Mouse (Mus musculus): ENCODE results near the gene Ndufa8. TPM values are rescaled to one million over a fixed set of nuclear protein-coding genes. Genes with fewer than 3 reads are reported as not detected.

Ndufa8 gene
- polyA plus RNA-seq, 1 experiment from 2014 or later = 198 TPM

DNA sequence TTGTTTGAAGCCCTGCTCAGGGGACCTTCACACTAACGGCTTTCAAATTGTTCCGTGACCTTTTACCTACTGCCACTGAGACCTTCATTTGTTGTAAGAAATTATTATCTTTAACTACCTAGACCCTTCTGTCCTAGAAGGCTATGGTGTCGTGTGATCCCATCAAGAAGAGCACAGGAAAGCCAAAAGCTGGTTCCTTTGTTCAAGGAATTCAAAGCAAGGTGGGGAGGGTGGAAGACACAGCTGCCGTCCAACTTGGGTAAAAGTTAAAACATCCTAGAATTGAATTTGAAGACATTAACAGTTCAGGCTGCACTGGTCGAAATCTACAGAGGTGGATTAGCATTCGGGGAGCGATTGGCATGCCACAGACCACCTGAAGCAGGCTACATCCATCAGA is 15.2 kb downstream of the Ndufa8 start:
- no peak overlapping the region for H3K9ac ChIP-seq (ENCODE audit: low read depth, low read length)
- DNase-seq (ENCODE audit: low spot score) = no peak
- H3K4me1 ChIP-seq (replicated peaks; ENCODE audit: control insufficient read depth, insufficient read depth, low read length) = no peaks in the 10 kb centered on the region
- H3K27me3 ChIP-seq (ENCODE audit: control insufficient read depth, insufficient read depth, low read length) = no peaks in the 10 kb centered on the region
- H3K4me2 ChIP-seq (replicated peaks; ENCODE audit: low read depth, low read length) = no peak overlapping the region
- H3K9me3 ChIP-seq (ENCODE audit: control insufficient read depth, low read length) = no peaks in the 10 kb centered on the region
- no peak overlapping the region for H3K27ac ChIP-seq (ENCODE audit: low read depth, low read length)
- H3K36me3 ChIP-seq (ENCODE audit: control insufficient read depth, insufficient read depth, low read length) = no peaks in the 10 kb centered on the region
- H3K4me3 ChIP-seq (ENCODE audit: low read depth, low read length) = no peak overlapping the region
- WGBS = 79% methylated on average over 7 of the region's 7 CpGs
- ATAC-seq (ENCODE audit: low FRiP score) = no peak

DNA sequence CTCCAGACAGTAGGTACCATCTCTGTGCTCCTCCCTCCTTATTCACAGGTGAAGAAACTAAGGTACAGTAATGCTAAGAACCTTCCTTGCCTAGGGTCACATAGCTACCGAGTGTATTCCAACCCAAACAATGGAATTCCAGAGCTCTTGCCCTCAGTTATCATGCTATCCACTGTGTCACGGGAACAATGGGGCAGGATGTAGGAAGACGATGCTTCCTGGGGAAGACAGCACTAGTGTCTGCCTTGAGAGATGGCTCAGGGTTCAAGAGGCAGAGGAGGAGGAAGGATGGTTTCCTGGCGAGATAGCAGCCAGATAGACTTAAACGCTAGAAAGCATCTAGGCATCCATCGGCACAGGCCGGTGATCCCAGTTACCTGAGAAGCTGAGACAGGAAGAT is 16.3 kb downstream of the Ndufa8 start:
- no peak overlapping the region for H3K27ac ChIP-seq (ENCODE audit: low read depth, low read length)
- H3K4me3 ChIP-seq (ENCODE audit: low read depth, low read length) = no peak overlapping the region
- no peak for DNase-seq (ENCODE audit: low spot score)
- WGBS = 79% methylated on average over 7 of the region's 7 CpGs
- ATAC-seq (ENCODE audit: low FRiP score) = no peak
- no peaks in the 10 kb centered on the region for H3K36me3 ChIP-seq (ENCODE audit: control insufficient read depth, insufficient read depth, low read length)
- no peak overlapping the region for H3K4me2 ChIP-seq (replicated peaks; ENCODE audit: low read depth, low read length)
- H3K9ac ChIP-seq (ENCODE audit: low read depth, low read length) = no peak overlapping the region
- no peaks in the 10 kb centered on the region for H3K27me3 ChIP-seq (ENCODE audit: control insufficient read depth, insufficient read depth, low read length)
- H3K4me1 ChIP-seq (replicated peaks; ENCODE audit: control insufficient read depth, insufficient read depth, low read length) = no peaks in the 10 kb centered on the region
- no peaks in the 10 kb centered on the region for H3K9me3 ChIP-seq (ENCODE audit: control insufficient read depth, low read length)

DNA sequence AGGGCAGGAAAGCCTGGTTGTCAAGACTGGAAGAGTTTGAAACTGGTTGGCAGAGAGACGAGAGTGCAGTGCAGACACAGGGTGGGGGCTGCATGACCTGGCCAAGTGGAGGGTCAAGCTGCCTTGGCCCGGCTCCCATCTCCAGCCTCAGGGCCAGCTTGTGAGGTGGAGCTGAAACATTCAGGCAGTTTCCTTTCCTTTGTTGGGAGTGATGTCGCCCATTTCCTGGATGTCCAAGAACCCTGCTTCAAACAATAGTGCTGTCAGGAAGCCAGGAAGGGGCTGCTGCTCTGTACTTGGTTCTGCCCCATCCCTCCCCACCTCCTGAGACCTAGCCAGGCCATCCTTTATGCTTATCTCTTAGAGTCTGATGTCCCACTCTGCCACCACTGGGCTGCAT is 25.9 kb downstream of the Ndufa8 start:
- no peak overlapping the region for H3K27ac ChIP-seq (ENCODE audit: low read depth, low read length)
- no peaks in the 10 kb centered on the region for H3K4me1 ChIP-seq (replicated peaks; ENCODE audit: control insufficient read depth, insufficient read depth, low read length)
- H3K4me3 ChIP-seq (ENCODE audit: low read depth, low read length) = no peak overlapping the region
- no peak overlapping the region for H3K9ac ChIP-seq (ENCODE audit: low read depth, low read length)
- WGBS = 77% methylated on average over 3 of the region's 3 CpGs
- no peaks in the 10 kb centered on the region; the same call in 1 of the 2 replicates for H3K27me3 ChIP-seq (ENCODE audit: control insufficient read depth, insufficient read depth, low read length)
- no peak overlapping the region for H3K4me2 ChIP-seq (replicated peaks; ENCODE audit: low read depth, low read length)
- no peak for DNase-seq (ENCODE audit: low spot score)
- no peaks in the 10 kb centered on the region for H3K36me3 ChIP-seq (ENCODE audit: control insufficient read depth, insufficient read depth, low read length)
- ATAC-seq (ENCODE audit: low FRiP score) = no peak
- H3K9me3 ChIP-seq (ENCODE audit: control insufficient read depth, low read length) = no peaks in the 10 kb centered on the region

DNA sequence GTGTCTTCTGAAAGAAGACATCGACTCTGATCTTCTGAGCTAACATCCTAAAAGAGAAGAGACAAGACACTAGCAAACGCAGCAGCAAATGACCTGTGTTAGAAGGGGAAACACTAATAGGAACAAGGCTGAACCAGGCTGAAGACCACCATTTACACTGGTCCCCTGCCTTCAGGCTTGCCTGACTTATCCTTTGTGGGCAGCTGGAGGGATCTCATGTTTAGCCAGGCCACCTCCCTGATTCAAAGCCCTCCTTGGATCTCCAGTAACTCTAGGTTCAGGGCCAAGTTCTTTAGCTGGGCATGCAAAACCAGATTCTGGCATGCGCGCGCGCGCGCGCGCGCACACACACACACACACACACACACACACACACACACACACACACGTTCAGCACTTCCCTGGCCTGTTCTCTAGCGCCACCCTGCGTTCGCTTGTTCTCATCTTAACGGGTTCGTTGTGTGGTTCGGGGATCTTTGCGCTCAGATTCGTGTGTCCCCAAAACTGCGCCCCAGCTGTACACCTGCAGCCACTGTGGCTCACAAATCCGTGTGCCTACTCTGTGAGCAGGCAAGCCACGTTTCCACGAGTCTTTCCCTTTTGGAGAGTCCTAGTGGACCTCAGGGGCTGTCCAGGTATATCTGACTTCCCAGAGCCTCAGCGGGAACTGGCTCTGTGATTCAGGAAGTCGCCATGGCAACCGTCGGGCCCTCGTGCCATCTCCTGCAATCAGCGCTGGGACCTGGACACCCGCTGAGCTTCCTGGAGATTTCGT is 27.6 kb downstream of the Ndufa8 start:
- ATAC-seq (ENCODE audit: low FRiP score) (peak; percentile 73), DNase-seq (ENCODE audit: low spot score) (peak; percentile 85)
- Histone ChIP-seq H3K27ac (ENCODE audit: low read depth, low read length) (no peak overlapping the region), H3K27me3 (ENCODE audit: control insufficient read depth, insufficient read depth, low read length) (no peaks in the 10 kb centered on the region), H3K36me3 (ENCODE audit: control insufficient read depth, insufficient read depth, low read length) (no peaks in the 10 kb centered on the region), H3K4me2 (replicated peaks; ENCODE audit: low read depth, low read length) (peak overlapping the region; percentile 39), H3K9ac (ENCODE audit: low read depth, low read length) (no peak overlapping the region), H3K4me3 (ENCODE audit: low read depth, low read length) (0 out of 2 replicates have a peak overlapping the region, but pooled peaks have one; percentile 14), H3K9me3 (ENCODE audit: control insufficient read depth, low read length) (no peaks in the 10 kb centered on the region), H3K4me1 (replicated peaks; ENCODE audit: control insufficient read depth, insufficient read depth, low read length) (no peaks in the 10 kb centered on the region)
- 12% methylated on average over 31 of the region's 32 CpGs for WGBS

DNA sequence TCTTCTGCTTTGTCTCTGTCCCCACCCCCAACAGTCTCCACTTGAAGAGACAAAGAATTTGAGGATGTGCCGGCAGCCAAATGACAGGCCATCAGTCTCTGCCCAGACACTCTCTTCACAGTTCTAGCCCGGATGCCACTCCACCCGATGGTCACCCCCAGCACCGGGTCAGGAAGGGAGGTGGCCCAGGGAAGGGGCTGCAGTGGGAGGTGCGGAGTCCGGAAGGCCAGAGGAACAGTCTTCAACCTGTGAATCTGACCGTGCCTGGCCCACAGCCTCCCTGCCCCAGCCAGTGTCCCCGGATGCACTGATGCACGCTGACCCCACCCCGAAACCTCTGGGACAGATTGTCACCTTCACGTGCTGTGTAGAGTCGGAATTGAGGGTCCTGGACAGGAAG is 36.2 kb downstream of the Ndufa8 start:
- Histone ChIP-seq H3K4me1 (replicated peaks; ENCODE audit: control insufficient read depth, insufficient read depth, low read length) (no peaks in the 10 kb centered on the region), H3K4me2 (replicated peaks; ENCODE audit: low read depth, low read length) (no peak overlapping the region), H3K27me3 (ENCODE audit: control insufficient read depth, insufficient read depth, low read length) (peaks cover 12% of the 10 kb centered on the region), H3K36me3 (ENCODE audit: control insufficient read depth, insufficient read depth, low read length) (no peaks in the 10 kb centered on the region), H3K9me3 (ENCODE audit: control insufficient read depth, low read length) (no peaks in the 10 kb centered on the region), H3K9ac (ENCODE audit: low read depth, low read length) (no peak overlapping the region), H3K4me3 (ENCODE audit: low read depth, low read length) (no peak overlapping the region), H3K27ac (ENCODE audit: low read depth, low read length) (no peak overlapping the region)
- no peak for DNase-seq (ENCODE audit: low spot score)
- no peak for ATAC-seq (ENCODE audit: low FRiP score)
- 59% methylated on average over 12 of the region's 12 CpGs for WGBS

DNA sequence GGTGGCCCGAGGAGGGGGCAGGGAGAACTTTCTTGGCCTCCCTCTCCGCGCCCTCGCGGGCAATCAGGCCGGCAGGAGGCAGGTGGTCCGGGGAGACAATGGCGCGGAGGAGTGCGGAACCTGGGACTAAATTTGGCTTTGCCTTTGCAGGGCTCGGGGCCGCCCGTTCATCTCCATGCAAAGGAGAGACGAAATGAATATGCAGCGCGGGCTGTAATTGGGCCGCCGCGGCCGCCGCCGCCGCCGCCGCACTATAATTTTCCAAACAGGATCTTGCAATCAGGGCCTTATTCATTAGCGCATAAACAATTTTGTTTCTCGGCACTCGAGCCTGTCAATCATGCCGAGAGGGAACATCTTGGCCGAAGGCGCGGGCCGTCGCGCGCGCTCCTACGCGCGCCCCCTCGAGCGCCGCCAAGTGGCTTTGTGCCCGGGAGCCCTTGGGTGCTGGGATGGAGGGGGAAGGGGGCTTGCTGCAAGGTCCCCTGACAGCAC is 37.8 kb downstream of the Ndufa8 start:
- Histone ChIP-seq H3K27me3 (ENCODE audit: control insufficient read depth, insufficient read depth, low read length) (peaks cover 12% of the 10 kb centered on the region), H3K36me3 (ENCODE audit: control insufficient read depth, insufficient read depth, low read length) (no peaks in the 10 kb centered on the region), H3K4me1 (replicated peaks; ENCODE audit: control insufficient read depth, insufficient read depth, low read length) (no peaks in the 10 kb centered on the region), H3K9me3 (ENCODE audit: control insufficient read depth, low read length) (no peaks in the 10 kb centered on the region), H3K9ac (ENCODE audit: low read depth, low read length) (peak overlapping the region; percentile 55), H3K27ac (ENCODE audit: low read depth, low read length) (no peak overlapping the region), H3K4me2 (replicated peaks; ENCODE audit: low read depth, low read length) (peak overlapping the region; percentile 78), H3K4me3 (ENCODE audit: low read depth, low read length) (peak overlapping the region; percentile 44)
- ATAC-seq (ENCODE audit: low FRiP score) (peak; percentile 17; the same call in 1 of the 2 replicates), DNase-seq (ENCODE audit: low spot score) (peak; percentile 61)
- WGBS = under 1% methylated on average over 42 of the region's 44 CpGs

DNA sequence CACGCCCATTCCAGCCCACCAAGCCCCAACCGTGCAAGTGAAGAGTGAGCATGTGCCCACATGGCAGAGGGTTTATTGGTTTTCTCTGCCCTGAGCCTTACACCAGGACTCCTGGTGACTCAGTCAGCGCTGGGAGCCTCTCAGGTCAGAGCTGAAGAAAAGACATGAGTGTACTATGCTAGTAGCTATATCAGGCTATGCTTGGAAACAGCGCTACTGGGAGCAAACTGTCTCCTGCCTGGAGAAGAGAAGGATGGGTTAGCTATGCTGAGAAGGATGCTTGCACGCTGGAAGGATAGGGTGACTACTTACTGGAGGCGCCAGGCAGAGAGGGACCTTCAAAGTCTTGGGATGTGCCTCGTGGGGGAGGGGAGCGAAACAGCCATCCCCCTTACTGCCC is 38.6 kb downstream of the Ndufa8 start:
- ATAC-seq (ENCODE audit: low FRiP score) (no peak), DNase-seq (ENCODE audit: low spot score) (no peak)
- Histone ChIP-seq H3K36me3 (ENCODE audit: control insufficient read depth, insufficient read depth, low read length) (no peaks in the 10 kb centered on the region), H3K27me3 (ENCODE audit: control insufficient read depth, insufficient read depth, low read length) (peaks cover 12% of the 10 kb centered on the region), H3K27ac (ENCODE audit: low read depth, low read length) (no peak overlapping the region), H3K4me2 (replicated peaks; ENCODE audit: low read depth, low read length) (no peak overlapping the region), H3K9ac (ENCODE audit: low read depth, low read length) (no peak overlapping the region), H3K4me3 (ENCODE audit: low read depth, low read length) (no peak overlapping the region), H3K4me1 (replicated peaks; ENCODE audit: control insufficient read depth, insufficient read depth, low read length) (no peaks in the 10 kb centered on the region), H3K9me3 (ENCODE audit: control insufficient read depth, low read length) (no peaks in the 10 kb centered on the region)
- 47% methylated on average over 8 of the region's 8 CpGs for whole genome bisulfite sequencing

DNA sequence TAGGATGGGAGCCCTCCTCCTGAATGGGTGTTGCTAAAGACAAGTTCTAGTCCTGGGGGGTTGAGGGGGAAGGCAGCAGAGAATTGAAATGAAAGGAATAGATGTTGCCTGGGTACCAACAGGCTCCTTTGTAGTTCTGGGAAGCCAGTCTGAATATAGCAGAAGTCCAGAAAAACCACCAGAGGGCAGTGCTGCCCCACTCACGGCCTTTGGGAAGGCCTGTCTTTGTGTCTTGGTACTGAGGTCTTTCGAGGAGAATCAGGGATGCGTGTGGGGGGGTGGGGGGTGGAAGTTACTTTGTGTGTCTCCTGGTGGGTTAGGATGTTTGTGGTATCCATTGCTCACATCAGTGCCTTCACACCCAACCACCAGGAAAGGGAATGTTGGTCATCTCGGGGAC is 39.8 kb downstream of the Ndufa8 start:
- DNase-seq (ENCODE audit: low spot score) (peak; percentile 88), ATAC-seq (ENCODE audit: low FRiP score) (peak; percentile 46; the same call in 1 of the 2 replicates)
- Histone ChIP-seq H3K27me3 (ENCODE audit: control insufficient read depth, insufficient read depth, low read length) (peaks cover 12% of the 10 kb centered on the region), H3K4me3 (ENCODE audit: low read depth, low read length) (no peak overlapping the region), H3K4me1 (replicated peaks; ENCODE audit: control insufficient read depth, insufficient read depth, low read length) (no peaks in the 10 kb centered on the region), H3K36me3 (ENCODE audit: control insufficient read depth, insufficient read depth, low read length) (no peaks in the 10 kb centered on the region), H3K27ac (ENCODE audit: low read depth, low read length) (no peak overlapping the region), H3K4me2 (replicated peaks; ENCODE audit: low read depth, low read length) (no peak overlapping the region), H3K9ac (ENCODE audit: low read depth, low read length) (no peak overlapping the region), H3K9me3 (ENCODE audit: control insufficient read depth, low read length) (no peaks in the 10 kb centered on the region)
- 32% methylated on average over 4 of the region's 4 CpGs for WGBS

DNA sequence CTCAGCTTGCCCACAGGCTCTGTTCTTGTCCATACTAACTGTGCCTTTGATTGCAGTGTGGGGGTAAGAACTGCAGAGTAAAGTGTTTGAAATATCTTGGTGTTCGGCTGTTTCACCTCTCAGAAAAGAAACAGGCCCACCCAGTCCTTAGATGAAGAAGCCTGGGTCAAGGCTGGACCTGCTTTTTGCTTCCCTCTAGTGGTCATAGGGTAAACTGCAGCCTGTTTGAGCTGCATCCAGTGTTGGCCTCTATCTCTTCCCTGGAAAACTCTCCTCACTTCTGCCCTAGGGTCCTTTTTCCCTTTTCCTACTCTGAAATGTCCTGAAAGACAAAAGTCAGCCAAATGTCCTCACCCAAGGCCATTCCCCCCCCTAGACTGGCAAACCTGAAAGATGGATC is 41.1 kb downstream of the Ndufa8 start:
- H3K27ac ChIP-seq (ENCODE audit: low read depth, low read length) = no peak overlapping the region
- 39% methylated on average over 1 of the region's 1 CpGs for WGBS
- no peaks in the 10 kb centered on the region for H3K4me1 ChIP-seq (replicated peaks; ENCODE audit: control insufficient read depth, insufficient read depth, low read length)
- ATAC-seq (ENCODE audit: low FRiP score) (no peak), DNase-seq (ENCODE audit: low spot score) (peak; percentile 82)
- no peaks in the 10 kb centered on the region for H3K9me3 ChIP-seq (ENCODE audit: control insufficient read depth, low read length)
- no peak overlapping the region for H3K4me2 ChIP-seq (replicated peaks; ENCODE audit: low read depth, low read length)
- H3K27me3 ChIP-seq (ENCODE audit: control insufficient read depth, insufficient read depth, low read length) = peaks cover 12% of the 10 kb centered on the region
- no peak overlapping the region for H3K4me3 ChIP-seq (ENCODE audit: low read depth, low read length)
- no peaks in the 10 kb centered on the region for H3K36me3 ChIP-seq (ENCODE audit: control insufficient read depth, insufficient read depth, low read length)
- H3K9ac ChIP-seq (ENCODE audit: low read depth, low read length) = no peak overlapping the region
